Mouse (Mus musculus) hindbrain, embryonic 15.5 days (tissue): ENCODE results near the gene Asl. TPM values are rescaled to one million over a fixed set of nuclear protein-coding genes. Genes with fewer than 3 reads are reported as not detected.

Experiments
- ATAC-seq: fragments of 200-750 bp; cut with Nextera tagmentation; 2 replicates; pipeline ENCODE4 v1.8.0; 2017; ENCODE audit warnings: low read depth, moderate number of reproducible peaks, moderate TSS enrichment; ENCODE audit not compliant: low FRiP score
- H3K27ac ChIP-seq: fragments of 300-500 bp; sonication (generic); replicated peaks from 2 replicates; pipeline ENCODE4 v1.5.1; 2015; ENCODE audit warnings: mild to moderate bottlenecking, inconsistent platforms
- H3K27me3 ChIP-seq: fragments of 300-500 bp; sonication (generic); 2 replicates; pipeline ENCODE4 v1.6.1; 2015; ENCODE audit warnings: control low read depth, inconsistent platforms
- H3K36me3 ChIP-seq: fragments of 300-500 bp; sonication (generic); 2 replicates; pipeline ENCODE4 v1.6.1; 2015; ENCODE audit warnings: control low read depth, inconsistent platforms
- H3K4me1 ChIP-seq: fragments of 300-500 bp; sonication (generic); replicated peaks from 2 replicates; pipeline ENCODE4 v1.6.1; 2015; ENCODE audit warnings: control low read depth, inconsistent platforms
- H3K4me2 ChIP-seq: fragments of 300-500 bp; sonication (generic); 2 replicates; pipeline ENCODE4 v1.6.1; 2015; ENCODE audit warnings: moderate library complexity, mild to moderate bottlenecking, inconsistent platforms
- H3K4me3 ChIP-seq: fragments of 300-500 bp; sonication (generic); 2 replicates; pipeline ENCODE4 v1.5.1; 2015; ENCODE audit warnings: mild to moderate bottlenecking, inconsistent platforms
- H3K9ac ChIP-seq: fragments of 300-500 bp; sonication (generic); 2 replicates; pipeline ENCODE4 v1.6.1; 2015; ENCODE audit warnings: inconsistent platforms
- H3K9me3 ChIP-seq: fragments of 300-500 bp; sonication (generic); 2 replicates; pipeline ENCODE4 v1.6.1; 2016; ENCODE audit warnings: control low read depth, inconsistent platforms
- WGBS: fragments of 180-500 bp; shearing (Covaris S2); methylation state at CpG from one replicate; pipeline ENCODE4 v1.1.7; 2015; 5-methylcytosine and 5-hydroxymethylcytosine counted together
- polyA plus RNA-seq: library from polyadenylated mRNA; unstranded; fragments of >200 nt; fragmentation: Nextera tagmentation; extraction: Ambion mirVana; gene quantifications from 2 replicates; pipeline ENCODE4 v1.2.1, GENCODE M21; 2015

Gene Asl
- polyA plus RNA-seq, 1 experiment from 2014 or later: 39.5 TPM

GRCm38 (mm10) chr5:130059413-130060328 lies 30.6 kb upstream of the Asl start:
- Histone ChIP-seq H3K27ac (0 out of 2 replicates have a peak overlapping the region, but pooled peaks have one; percentile 25), H3K36me3 (peaks cover 16% of the 10 kb centered on the region)
- ATAC-seq: no peak

GRCm38 (mm10) chr5:130056303-130056702 lies 27.3 kb upstream of the Asl start:
- H3K9ac ChIP-seq: no peak overlapping the region
- no peaks in the 10 kb centered on the region for H3K4me1 ChIP-seq
- no peak overlapping the region for H3K4me2 ChIP-seq
- no peaks in the 10 kb centered on the region for H3K9me3 ChIP-seq
- no peak for ATAC-seq
- no peak overlapping the region for H3K27ac ChIP-seq
- peaks cover 11% of the 10 kb centered on the region for H3K36me3 ChIP-seq
- no peak overlapping the region for H3K4me3 ChIP-seq
- no peaks in the 10 kb centered on the region for H3K27me3 ChIP-seq
- WGBS: 92% methylated on average over 2 of the region's 2 CpGs

More at GRCm38 (mm10) chr5:130059413-130060328, 30.6 kb upstream of the Asl start:
- WGBS: 71% methylated on average over 12 of the region's 12 CpGs
- no peaks in the 10 kb centered on the region for H3K9me3 ChIP-seq
- H3K9ac ChIP-seq: no peak overlapping the region
- no peaks in the 10 kb centered on the region for H3K4me1 ChIP-seq
- H3K4me3 ChIP-seq: no peak overlapping the region
- H3K4me2 ChIP-seq: no peak overlapping the region
- no peaks in the 10 kb centered on the region for H3K27me3 ChIP-seq

- no peak for ATAC-seq
- WGBS: 92% methylated on average over 4 of the region's 4 CpGs
- no peak overlapping the region for H3K27ac ChIP-seq
These were observed 26.6 kb upstream of the Asl start for GRCm38 (mm10) chr5:130055688-130056087.

GRCm38 (mm10) chr5:130052955-130053354 lies 23.9 kb upstream of the Asl start:
- Histone ChIP-seq H3K9me3 (no peaks in the 10 kb centered on the region), H3K27ac (no peak overlapping the region), H3K9ac (no peak overlapping the region), H3K4me3 (no peak overlapping the region), H3K4me1 (no peaks in the 10 kb centered on the region; the same call in 1 of the 2 replicates), H3K4me2 (no peak overlapping the region), H3K27me3 (no peaks in the 10 kb centered on the region), H3K36me3 (peaks cover 10% of the 10 kb centered on the region; the same call in 1 of the 2 replicates)
- WGBS: 96% methylated on average over 6 of the region's 6 CpGs
- ATAC-seq: no peak

More at GRCm38 (mm10) chr5:130055688-130056087, 26.6 kb upstream of the Asl start:
- Histone ChIP-seq H3K36me3 (peaks cover 8% of the 10 kb centered on the region), H3K4me2 (no peak overlapping the region), H3K4me3 (no peak overlapping the region), H3K27me3 (no peaks in the 10 kb centered on the region), H3K4me1 (no peaks in the 10 kb centered on the region), H3K9me3 (no peaks in the 10 kb centered on the region), H3K9ac (no peak overlapping the region)

- Histone ChIP-seq H3K36me3 (peaks cover 13% of the 10 kb centered on the region), H3K27me3 (no peaks in the 10 kb centered on the region), H3K9ac (no peak overlapping the region), H3K27ac (no peak overlapping the region), H3K4me3 (no peak overlapping the region), H3K4me2 (no peak overlapping the region), H3K9me3 (no peaks in the 10 kb centered on the region), H3K4me1 (no peaks in the 10 kb centered on the region; the same call in 1 of the 2 replicates)
- WGBS: 80% methylated on average over 5 of the region's 5 CpGs
- ATAC-seq: no peak
These were observed 23.5 kb upstream of the Asl start for GRCm38 (mm10) chr5:130052510-130052909.

GRCm38 (mm10) chr5:130051073-130051860 lies 22.2 kb upstream of the Asl start:
- Histone ChIP-seq H3K36me3 (peaks cover 25% of the 10 kb centered on the region), H3K4me2 (no peak overlapping the region), H3K9ac (no peak overlapping the region), H3K27ac (no peak overlapping the region), H3K4me1 (no peaks in the 10 kb centered on the region; the same call in 1 of the 2 replicates), H3K4me3 (no peak overlapping the region), H3K27me3 (no peaks in the 10 kb centered on the region), H3K9me3 (no peaks in the 10 kb centered on the region)
- WGBS: 87% methylated on average over 15 of the region's 15 CpGs
- no peak for ATAC-seq

- Histone ChIP-seq H3K9ac (no peak overlapping the region), H3K27me3 (no peaks in the 10 kb centered on the region), H3K27ac (no peak overlapping the region), H3K4me3 (no peak overlapping the region), H3K4me1 (no peaks in the 10 kb centered on the region; the same call in 1 of the 2 replicates), H3K36me3 (peaks cover 32% of the 10 kb centered on the region), H3K9me3 (no peaks in the 10 kb centered on the region), H3K4me2 (no peak overlapping the region)
- WGBS: 53% methylated on average over 6 of the region's 6 CpGs
- ATAC-seq: no peak
These were observed 21.4 kb upstream of the Asl start for GRCm38 (mm10) chr5:130050416-130050815.

- WGBS: 83% methylated on average over 15 of the region's 15 CpGs
- H3K4me3 ChIP-seq: no peak overlapping the region
- H3K4me1 ChIP-seq: no peaks in the 10 kb centered on the region; the same call in 1 of the 2 replicates
- H3K4me2 ChIP-seq: no peak overlapping the region
- H3K27me3 ChIP-seq: no peaks in the 10 kb centered on the region
- H3K27ac ChIP-seq: peak overlapping the region; percentile 32; the same call in 1 of the 2 replicates
- H3K9ac ChIP-seq: no peak overlapping the region
- no peak; the same call in 1 of the 2 replicates for ATAC-seq
- H3K9me3 ChIP-seq: no peaks in the 10 kb centered on the region
- peaks cover 34% of the 10 kb centered on the region for H3K36me3 ChIP-seq
These were observed 19.9 kb upstream of the Asl start for GRCm38 (mm10) chr5:130048786-130049520.

GRCm38 (mm10) chr5:130047013-130047412 lies 18.0 kb upstream of the Asl start:
- H3K36me3 ChIP-seq: peaks cover 53% of the 10 kb centered on the region
- H3K9me3 ChIP-seq: no peaks in the 10 kb centered on the region
- WGBS: 80% methylated on average over 6 of the region's 6 CpGs
- H3K4me3 ChIP-seq: no peak overlapping the region
- no peak overlapping the region for H3K4me2 ChIP-seq
- H3K9ac ChIP-seq: no peak overlapping the region
- no peak for ATAC-seq
- H3K27ac ChIP-seq: no peak overlapping the region
- no peaks in the 10 kb centered on the region for H3K27me3 ChIP-seq
- no peaks in the 10 kb centered on the region; the same call in 1 of the 2 replicates for H3K4me1 ChIP-seq

- H3K4me3 ChIP-seq: no peak overlapping the region
- no peak overlapping the region for H3K9ac ChIP-seq
- H3K4me2 ChIP-seq: no peak overlapping the region
- H3K27ac ChIP-seq: no peak overlapping the region
- no peaks in the 10 kb centered on the region for H3K9me3 ChIP-seq
- H3K36me3 ChIP-seq: peaks cover 57% of the 10 kb centered on the region
- H3K27me3 ChIP-seq: no peaks in the 10 kb centered on the region
- H3K4me1 ChIP-seq: no peaks in the 10 kb centered on the region; the same call in 1 of the 2 replicates
- 93% methylated on average over 10 of the region's 10 CpGs for WGBS
- no peak for ATAC-seq
These were observed 17.5 kb upstream of the Asl start for GRCm38 (mm10) chr5:130046589-130046988.

- ATAC-seq: no peak
- Histone ChIP-seq H3K27me3 (no peaks in the 10 kb centered on the region), H3K4me2 (no peak overlapping the region), H3K9me3 (no peaks in the 10 kb centered on the region), H3K4me1 (no peaks in the 10 kb centered on the region; the same call in 1 of the 2 replicates), H3K36me3 (peaks cover 62% of the 10 kb centered on the region), H3K9ac (no peak overlapping the region), H3K27ac (no peak overlapping the region), H3K4me3 (no peak overlapping the region)
- 85% methylated on average over 7 of the region's 7 CpGs for WGBS
These were observed 17.1 kb upstream of the Asl start for GRCm38 (mm10) chr5:130046100-130046499.
